Mouse (Mus musculus): Measurements from ENCODE around the gene Dph3. TPM values are rescaled to one million over a fixed set of nuclear protein-coding genes. Genes with fewer than 3 reads are reported as not detected.

Dph3 gene
- polyA plus RNA-seq, 1 experiment from 2014 or later = 72.0 TPM

- H3K27me3 ChIP-seq = no peaks in the 10 kb centered on the region
- H3K27ac ChIP-seq = no peak overlapping the region
- H3K4me2 ChIP-seq (replicated peaks) = no peak overlapping the region
- no peaks in the 10 kb centered on the region for H3K4me1 ChIP-seq
- no peaks in the 10 kb centered on the region for H3K9me3 ChIP-seq (replicated peaks)
- 77% methylated on average over 8 of the region's 8 CpGs for WGBS
- H3K9ac ChIP-seq = no peak overlapping the region
- no peaks in the 10 kb centered on the region for H3K36me3 ChIP-seq
- no peak overlapping the region for H3K4me3 ChIP-seq
- no peak for ATAC-seq (ENCODE audit: low FRiP score)
Observed at GRCm38 (mm10) chr14:32046357-32046756, 39.2 kb downstream of the Dph3 start.

- Histone ChIP-seq H3K36me3 (no peaks in the 10 kb centered on the region), H3K27ac (no peak overlapping the region), H3K9ac (no peak overlapping the region), H3K4me3 (no peak overlapping the region), H3K4me2 (replicated peaks) (no peak overlapping the region), H3K9me3 (replicated peaks) (0 out of 2 replicates have a peak, but pooled peaks cover 3% of the 10 kb centered on the region), H3K4me1 (no peaks in the 10 kb centered on the region), H3K27me3 (no peaks in the 10 kb centered on the region)
- WGBS = 71% methylated on average over 5 of the region's 5 CpGs
- no peak for ATAC-seq (ENCODE audit: low FRiP score)
Observed at GRCm38 (mm10) chr14:32042108-32042507, 43.4 kb downstream of the Dph3 start.

GRCm38 (mm10) chr14:32037661-32038252, 47.8 kb downstream of the Dph3 start:
- 78% methylated on average over 8 of the region's 8 CpGs for WGBS
- no peak overlapping the region for H3K4me2 ChIP-seq (replicated peaks)
- no peaks in the 10 kb centered on the region for H3K27me3 ChIP-seq
- no peaks in the 10 kb centered on the region for H3K4me1 ChIP-seq
- no peak overlapping the region for H3K27ac ChIP-seq
- no peak for ATAC-seq (ENCODE audit: low FRiP score)
- H3K9me3 ChIP-seq (replicated peaks) = 0 out of 2 replicates have a peak, but pooled peaks cover 3% of the 10 kb centered on the region
- H3K9ac ChIP-seq = no peak overlapping the region
- no peak overlapping the region for H3K4me3 ChIP-seq
- no peaks in the 10 kb centered on the region for H3K36me3 ChIP-seq

- Histone ChIP-seq H3K27me3 (0 out of 2 replicates have a peak, but pooled peaks cover under 1% of the 10 kb centered on the region), H3K36me3 (no peaks in the 10 kb centered on the region), H3K4me2 (replicated peaks) (no peak overlapping the region), H3K27ac (no peak overlapping the region), H3K9me3 (replicated peaks) (0 out of 2 replicates have a peak, but pooled peaks cover 3% of the 10 kb centered on the region), H3K4me1 (no peaks in the 10 kb centered on the region), H3K4me3 (no peak overlapping the region), H3K9ac (no peak overlapping the region)
- no peak for ATAC-seq (ENCODE audit: low FRiP score)
- whole genome bisulfite sequencing = 73% methylated on average over 5 of the region's 5 CpGs
Observed at GRCm38 (mm10) chr14:32036482-32036881, 49.0 kb downstream of the Dph3 start.

GRCm38 (mm10) chr14:32032522-32032921, 53.0 kb downstream of the Dph3 start:
- peaks cover 16% of the 10 kb centered on the region for H3K4me1 ChIP-seq
- H3K27me3 ChIP-seq = 0 out of 2 replicates have a peak, but pooled peaks cover 9% of the 10 kb centered on the region
- no peak overlapping the region for H3K4me3 ChIP-seq
- no peaks in the 10 kb centered on the region for H3K36me3 ChIP-seq
- WGBS = 2% methylated on average over 4 of the region's 4 CpGs
- 0 out of 2 replicates have a peak, but pooled peaks cover under 1% of the 10 kb centered on the region for H3K9me3 ChIP-seq (replicated peaks)
- 0 out of 2 replicates have a peak, but pooled peaks have one; percentile 26 for ATAC-seq (ENCODE audit: low FRiP score)
- H3K27ac ChIP-seq = no peak overlapping the region
- H3K9ac ChIP-seq = no peak overlapping the region
- no peak overlapping the region for H3K4me2 ChIP-seq (replicated peaks)

Other genes with a start within 250 kb of the Dph3 start
- gene Galnt15, start 56.7 kb downstream of the Dph3 start, polyA plus RNA-seq (2016; fragmentation: Nextera tagmentation; extraction: Ambion mirVana) = 0.12 and 0.14 TPM in 2 replicates
- 14.5 and 20.4 TPM in 2 replicates for gene Oxnad1, start 355 bp downstream of the Dph3 start, polyA plus RNA-seq (2016; fragmentation: Nextera tagmentation; extraction: Ambion mirVana)
- not detected in 2 replicates for gene Msmb, start 56.3 kb upstream of the Dph3 start, polyA plus RNA-seq (2016; fragmentation: Nextera tagmentation; extraction: Ambion mirVana)
- gene Ncoa4, start 74.1 kb upstream of the Dph3 start, polyA plus RNA-seq (2016; fragmentation: Nextera tagmentation; extraction: Ambion mirVana) = 96.2 and 99.4 TPM in 2 replicates
- gene Timm23, start 116.2 kb upstream of the Dph3 start, polyA plus RNA-seq (2016; fragmentation: Nextera tagmentation; extraction: Ambion mirVana) = 196 and 201 TPM in 2 replicates
- 57.7 and 66.5 TPM in 2 replicates for gene Parg, start 116.2 kb upstream of the Dph3 start, polyA plus RNA-seq (2016; fragmentation: Nextera tagmentation; extraction: Ambion mirVana)
- gene Ogdhl, start 236.3 kb upstream of the Dph3 start, polyA plus RNA-seq (2016; fragmentation: Nextera tagmentation; extraction: Ambion mirVana) = 19.6 and 23.7 TPM in 2 replicates

All from hindbrain, embryonic 12.5 days (tissue).